Mouse (Mus musculus) forebrain, embryonic 11.5 days (tissue): ENCODE data around the gene Fndc4. TPM values are rescaled to one million over a fixed set of nuclear protein-coding genes. Genes with fewer than 3 reads are reported as not detected.

Source experiments
- ATAC-seq: fragments of 200-750 bp; cut with Nextera tagmentation; replicated peaks from 2 replicates; pipeline ENCODE4 v1.8.0; 2017; ENCODE audit warnings: moderate TSS enrichment; ENCODE audit not compliant: low FRiP score
- DNase-seq: peaks from one replicate; pipeline ENCODE4 v3.0.0-alpha.2; 2017; ENCODE audit warnings: low spot score
- H3K27ac ChIP-seq: fragments of 300-500 bp; sonication (generic); 2 replicates; pipeline ENCODE4 v1.5.1; 2014; ENCODE audit warnings: low read depth, low read length
- H3K27me3 ChIP-seq: fragments of 300-500 bp; sonication (generic); 2 replicates; pipeline ENCODE4 v1.6.1; 2014; ENCODE audit warnings: mild to moderate bottlenecking, low read length, mixed read lengths; ENCODE audit not compliant: control insufficient read depth, insufficient read depth
- H3K36me3 ChIP-seq: fragments of 300-500 bp; sonication (generic); 2 replicates; pipeline ENCODE4 v1.6.1; 2014; ENCODE audit warnings: mild to moderate bottlenecking, low read length, moderate library complexity, mixed read lengths; ENCODE audit not compliant: control insufficient read depth, insufficient read depth
- H3K4me1 ChIP-seq: fragments of 300-500 bp; sonication (generic); replicated peaks from 2 replicates; pipeline ENCODE4 v1.6.1; 2014; ENCODE audit warnings: low read length, mixed read lengths; ENCODE audit not compliant: control insufficient read depth, insufficient read depth
- H3K4me2 ChIP-seq: fragments of 300-500 bp; sonication (generic); 2 replicates; pipeline ENCODE4 v1.6.1; 2014; ENCODE audit warnings: low read depth, mild to moderate bottlenecking, low read length, moderate library complexity, mixed read lengths; ENCODE audit not compliant: severe bottlenecking
- H3K4me3 ChIP-seq: fragments of 300-500 bp; sonication (generic); 2 replicates; pipeline ENCODE4 v1.5.1; 2014; ENCODE audit warnings: low read depth, low read length
- H3K9ac ChIP-seq: fragments of 300-500 bp; sonication (generic); 2 replicates; pipeline ENCODE4 v1.6.1; 2014; ENCODE audit warnings: low read length
- H3K9me3 ChIP-seq: fragments of 300-500 bp; sonication (generic); 2 replicates; pipeline ENCODE4 v1.6.1; 2016; ENCODE audit warnings: low read length, mixed read lengths; ENCODE audit not compliant: control insufficient read depth
- WGBS: fragments of 180-500 bp; shearing (Covaris S2); extraction: QIAGEN DNeasy Blood & Tissue Kit; methylation state at CpG from one replicate; pipeline ENCODE4 v1.1.7; 2014; 5-methylcytosine and 5-hydroxymethylcytosine counted together
- polyA plus RNA-seq: library from polyadenylated mRNA; unstranded; fragments of >200 nt; fragmentation: Nextera tagmentation; extraction: Ambion mirVana; gene quantifications from 2 replicates; pipeline ENCODE4 v1.2.1, GENCODE M21; 2014

Fndc4 gene
- polyA plus RNA-seq, 1 experiment from 2014 or later: 58.4 TPM

GRCm38 (mm10) chr5:31297981-31298380 lies 2.1 kb upstream of the Fndc4 start:
- 86% methylated on average over 3 of the region's 3 CpGs for WGBS
- no peak overlapping the region for H3K9ac ChIP-seq
- DNase-seq: no peak
- H3K9me3 ChIP-seq: no peaks in the 10 kb centered on the region
- H3K4me2 ChIP-seq: no peak overlapping the region
- no peaks in the 10 kb centered on the region for H3K36me3 ChIP-seq
- H3K27me3 ChIP-seq: no peaks in the 10 kb centered on the region
- no peak overlapping the region for H3K4me3 ChIP-seq
- ATAC-seq: no peak
- H3K27ac ChIP-seq: no peak overlapping the region
- H3K4me1 ChIP-seq: peaks cover 7% of the 10 kb centered on the region; the same call in 1 of the 2 replicates

GRCm38 (mm10) chr5:31297047-31297757 lies 1.3 kb upstream of the Fndc4 start, which contains the start of gene Gckr:
Gckr (plus strand) TSS chr5:31297443.
- no peak for DNase-seq
- Histone ChIP-seq H3K27ac (no peak within 1 kb of the TSS), H3K4me2 (peak within 1 kb of the TSS; percentile 87; the same call in 1 of the 2 replicates), H3K9ac (no peak within 1 kb of the TSS), H3K9me3 (no peaks in the 10 kb centered on the region), H3K27me3 (no peaks in the 10 kb centered on the region), H3K4me1 (peaks cover 7% of the 10 kb centered on the region; the same call in 1 of the 2 replicates), H3K4me3 (no peak within 1 kb of the TSS), H3K36me3 (no peaks in the 10 kb centered on the region)
- 83% methylated on average over 13 of the region's 13 CpGs for WGBS
- ATAC-seq: no peak

- Histone ChIP-seq H3K4me2 (peak overlapping the region; percentile 87), H3K4me3 (peak overlapping the region; percentile 64), H3K9me3 (no peaks in the 10 kb centered on the region), H3K27me3 (no peaks in the 10 kb centered on the region), H3K4me1 (peaks cover 13% of the 10 kb centered on the region; the same call in 1 of the 2 replicates), H3K36me3 (no peaks in the 10 kb centered on the region), H3K27ac (0 out of 2 replicates have a peak overlapping the region, but pooled peaks have one; percentile 8), H3K9ac (peak overlapping the region; percentile 90)
- ATAC-seq (no peak; the same call in 1 of the 2 replicates), DNase-seq (peak; percentile 69)
- 4% methylated on average over 24 of the region's 29 CpGs for WGBS
Observed at GRCm38 (mm10) chr5:31294964-31295605, 795 bp downstream of the Fndc4 start.

- no peaks in the 10 kb centered on the region for H3K27me3 ChIP-seq
- 3% methylated on average over 9 of the region's 9 CpGs for WGBS
- H3K9me3 ChIP-seq: no peaks in the 10 kb centered on the region
- H3K4me3 ChIP-seq: peak overlapping the region; percentile 50
- peak overlapping the region; percentile 53 for H3K9ac ChIP-seq
- no peak; the same call in 1 of the 2 replicates for ATAC-seq
- peaks cover 14% of the 10 kb centered on the region; the same call in 1 of the 2 replicates for H3K4me1 ChIP-seq
- no peaks in the 10 kb centered on the region for H3K36me3 ChIP-seq
- H3K4me2 ChIP-seq: peak overlapping the region; percentile 86
- peak overlapping the region; percentile 37 for H3K27ac ChIP-seq
- DNase-seq: no peak
Observed at GRCm38 (mm10) chr5:31291361-31291688, 4.6 kb downstream of the Fndc4 start.

- WGBS: 3% methylated on average over 45 of the region's 45 CpGs
- Histone ChIP-seq H3K4me3 (peak within 1 kb of the TSS; percentile 50), H3K36me3 (peaks cover 2% of the 10 kb centered on the region; the same call in 1 of the 2 replicates), H3K9ac (peak within 1 kb of the TSS; percentile 58), H3K27ac (peak within 1 kb of the TSS; percentile 37), H3K27me3 (no peaks in the 10 kb centered on the region), H3K9me3 (no peaks in the 10 kb centered on the region), H3K4me1 (peaks cover 14% of the 10 kb centered on the region; the same call in 1 of the 2 replicates), H3K4me2 (peak within 1 kb of the TSS; percentile 86)
- peak; percentile 91 for ATAC-seq
- DNase-seq: peak; percentile 97
Observed at GRCm38 (mm10) chr5:31290521-31291360, 5.1 kb downstream of the Fndc4 start, which contains the start of gene Ift172. Ift172 (minus strand) TSS chr5:31291116.

- ATAC-seq: no peak
- Histone ChIP-seq H3K4me3 (no peak overlapping the region), H3K4me1 (peaks cover 13% of the 10 kb centered on the region; the same call in 1 of the 2 replicates), H3K9me3 (no peaks in the 10 kb centered on the region), H3K4me2 (no peak overlapping the region; the same call in 1 of the 2 replicates), H3K9ac (no peak overlapping the region), H3K27me3 (no peaks in the 10 kb centered on the region), H3K27ac (no peak overlapping the region), H3K36me3 (peaks cover 3% of the 10 kb centered on the region; the same call in 1 of the 2 replicates)
- 85% methylated on average over 3 of the region's 3 CpGs for WGBS
- DNase-seq: no peak
Observed at GRCm38 (mm10) chr5:31289626-31290230, 6.2 kb downstream of the Fndc4 start.

- Histone ChIP-seq H3K4me1 (peaks cover 7% of the 10 kb centered on the region; the same call in 1 of the 2 replicates), H3K4me3 (no peak overlapping the region), H3K9ac (no peak overlapping the region), H3K4me2 (no peak overlapping the region), H3K9me3 (no peaks in the 10 kb centered on the region), H3K27ac (no peak overlapping the region), H3K36me3 (peaks cover 5% of the 10 kb centered on the region), H3K27me3 (no peaks in the 10 kb centered on the region)
- ATAC-seq: no peak
- WGBS: 83% methylated on average over 3 of the region's 3 CpGs
- no peak for DNase-seq
Observed at GRCm38 (mm10) chr5:31288655-31289054, 7.2 kb downstream of the Fndc4 start.

GRCm38 (mm10) chr5:31288225-31288624 lies 7.7 kb downstream of the Fndc4 start:
- WGBS: 84% methylated on average over 4 of the region's 4 CpGs
- H3K4me2 ChIP-seq: no peak overlapping the region
- no peaks in the 10 kb centered on the region for H3K9me3 ChIP-seq
- H3K4me1 ChIP-seq: peaks cover 7% of the 10 kb centered on the region; the same call in 1 of the 2 replicates
- no peak overlapping the region for H3K27ac ChIP-seq
- no peak for ATAC-seq
- no peak overlapping the region for H3K4me3 ChIP-seq
- no peak for DNase-seq
- peaks cover 7% of the 10 kb centered on the region for H3K36me3 ChIP-seq
- H3K27me3 ChIP-seq: no peaks in the 10 kb centered on the region
- H3K9ac ChIP-seq: no peak overlapping the region
